Mouse (Mus musculus) layer of hippocampus, adult 2 months (tissue): ENCODE data around the gene Cabcoco1. TPM values are rescaled to one million over a fixed set of nuclear protein-coding genes. Genes with fewer than 3 reads are reported as not detected.
A peak's percentile ranks its signal among the peaks of the same experiment; 100 is the strongest.

Source experiments
- DNase-seq, 2 experiments: peaks; one replicate each; pipeline ENCODE4 v3.0.0; 2022; ENCODE audit warnings: low spot score in 2 of 2
- H3K27ac ChIP-seq: fragments of 200-600 bp; 2 replicates; pipeline ENCODE4 v1.8.1; 2022
- H3K4me3 ChIP-seq: fragments of 200-600 bp; 2 replicates; pipeline ENCODE4 v1.8.1; 2022; ENCODE audit warnings: mild to moderate bottlenecking
- CTCF ChIP-seq: fragments of 200-600 bp; conservative IDR thresholded peaks from 2 replicates; pipeline ENCODE4 v1.8.1; 2022; ENCODE audit warnings: antibody characterized with exemption, mild to moderate bottlenecking, moderate library complexity
- total RNA-seq, 2 experiments: library from RNA; stranded (reverse); gene quantifications; 2 replicates each; pipeline ENCODE4 v1.2.3; 2021

Gene Cabcoco1
- total RNA-seq, 2 experiments from 2014 or later, result 2.0 to 2.8 TPM

DNA sequence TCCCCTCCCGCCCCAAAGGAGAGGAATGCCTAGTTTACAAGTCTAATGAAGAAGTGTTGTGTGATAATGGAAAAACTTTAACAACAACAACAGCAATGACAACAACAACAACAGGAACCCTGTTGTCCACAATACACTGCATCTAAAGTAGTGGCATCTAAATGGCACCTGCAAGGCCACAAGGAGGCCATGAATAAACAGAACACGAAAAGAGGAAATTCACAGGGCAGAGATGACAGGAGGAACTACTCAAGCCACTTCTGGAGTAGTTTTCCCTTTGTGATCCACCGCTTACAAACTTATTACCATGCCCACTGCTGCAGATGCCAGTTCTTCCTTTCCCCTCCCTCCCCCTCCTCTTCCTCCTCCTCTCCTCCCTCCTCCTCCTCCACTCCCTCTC is 99.0 kb downstream of the Cabcoco1 start:
- TF ChIP-seq CTCF, result no peak
- no peak for DNase-seq
- no peak overlapping the region for H3K4me3 ChIP-seq
- H3K27ac ChIP-seq, result no peak overlapping the region

GRCm38 (mm10) chr10:68441931-68442662 is 99.6 kb downstream of the Cabcoco1 start:
- Histone ChIP-seq H3K4me3 (no peak overlapping the region), H3K27ac (no peak overlapping the region)
- DNase-seq, result no peak
- TF ChIP-seq CTCF, result no peak

DNA sequence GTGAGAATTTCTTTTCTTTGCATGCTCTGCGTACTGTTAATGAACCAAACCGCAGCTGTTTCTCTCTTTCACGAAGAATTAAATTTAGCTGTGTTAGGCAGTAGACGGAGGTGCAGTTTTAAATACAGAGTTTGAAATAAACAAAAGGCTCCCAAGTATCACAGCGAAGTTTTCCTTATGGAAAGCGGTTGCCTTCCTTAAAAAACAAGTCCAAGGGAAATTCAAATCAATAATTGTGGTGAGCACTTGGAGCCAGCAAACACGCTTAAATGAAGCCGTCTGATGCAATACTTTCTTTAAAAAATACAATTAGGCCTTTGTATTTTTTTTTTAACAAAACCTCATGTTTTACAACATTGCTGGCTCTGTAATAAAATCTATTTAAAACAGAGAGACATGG is 101.2 kb downstream of the Cabcoco1 start:
- DNase-seq, result no peak
- Histone ChIP-seq H3K4me3 (no peak overlapping the region), H3K27ac (no peak overlapping the region)
- no peak for TF ChIP-seq CTCF

DNA sequence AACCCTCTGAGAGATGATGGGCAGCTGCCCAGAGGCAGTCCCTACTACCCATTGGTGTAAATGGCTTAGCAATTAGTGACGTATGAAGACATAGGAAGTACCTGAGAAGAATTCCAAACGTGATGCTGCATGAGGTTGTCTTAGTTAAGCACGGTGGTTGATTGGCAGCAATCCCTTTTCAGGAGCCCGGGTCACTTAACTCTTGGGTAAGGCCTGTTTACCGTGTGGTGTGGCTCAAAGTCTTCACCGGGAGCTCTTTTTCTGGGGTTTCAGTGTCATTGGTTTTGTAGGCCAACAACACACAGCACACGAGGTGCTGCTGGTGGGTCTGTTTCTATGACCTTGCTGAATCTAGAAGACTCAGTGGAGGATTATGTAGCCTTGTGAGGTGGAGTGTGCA is 105.9 kb downstream of the Cabcoco1 start:
- TF ChIP-seq CTCF, result no peak
- no peak overlapping the region for H3K27ac ChIP-seq
- no peak overlapping the region for H3K4me3 ChIP-seq
- DNase-seq, result no peak

DNA sequence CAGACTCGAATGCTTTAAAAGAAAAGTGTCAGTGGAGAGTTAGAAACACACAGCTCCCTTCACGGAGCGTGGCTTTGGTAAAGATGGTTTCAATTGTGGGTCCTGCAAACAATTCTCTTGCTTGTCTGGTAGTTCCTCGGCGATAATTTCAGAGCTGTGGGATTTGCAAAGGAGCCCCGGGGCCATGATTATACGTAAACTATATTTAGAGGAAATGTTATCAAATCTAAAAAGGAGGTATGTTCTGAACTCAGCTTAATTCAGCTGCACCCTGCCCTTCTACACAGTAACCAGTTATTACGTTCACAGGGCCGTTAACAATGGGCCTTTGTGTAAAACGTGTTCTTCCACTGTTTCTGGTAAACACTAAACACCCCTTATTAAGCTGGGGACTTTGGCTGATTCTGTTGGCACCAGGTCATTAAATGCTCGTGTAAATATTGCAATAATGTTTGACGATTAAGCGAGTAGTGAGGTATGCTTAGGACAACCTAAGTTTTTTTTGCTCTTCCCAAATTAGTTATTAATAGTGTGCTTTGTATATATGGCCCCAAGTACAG is 106.6 kb downstream of the Cabcoco1 start:
- no peak for DNase-seq
- H3K27ac ChIP-seq, result no peak overlapping the region
- H3K4me3 ChIP-seq, result no peak overlapping the region
- no peak for TF ChIP-seq CTCF

GRCm38 (mm10) chr10:68434045-68434639 is 107.6 kb downstream of the Cabcoco1 start:
- no peak overlapping the region for H3K27ac ChIP-seq
- no peak for TF ChIP-seq CTCF

DNA sequence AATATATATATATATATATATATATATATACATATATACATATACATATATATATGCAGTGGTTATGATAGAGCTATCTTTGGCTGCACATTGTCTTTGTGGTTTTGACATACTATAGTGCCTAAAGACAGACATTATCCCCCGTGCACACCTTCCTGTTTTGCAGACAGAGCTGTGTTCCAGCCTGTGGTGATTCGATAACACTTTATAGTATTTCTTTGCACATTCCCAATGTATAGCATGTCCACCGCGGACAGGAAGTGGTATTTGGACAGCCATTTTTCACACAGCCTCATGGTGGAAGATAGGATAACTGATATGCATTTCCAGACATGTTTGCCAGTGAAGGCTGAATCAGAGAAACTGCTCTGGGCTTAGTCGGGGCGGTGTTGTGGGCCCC is 110.3 kb downstream of the Cabcoco1 start:
- no peak for TF ChIP-seq CTCF
- DNase-seq, result no peak
- Histone ChIP-seq H3K4me3 (no peak overlapping the region), H3K27ac (no peak overlapping the region)

More at GRCm38 (mm10) chr10:68434045-68434639, 107.6 kb downstream of the Cabcoco1 start:
- no peak overlapping the region for H3K4me3 ChIP-seq
- DNase-seq, result no peak

GRCm38 (mm10) chr10:68430929-68431328 is 110.8 kb downstream of the Cabcoco1 start:
- no peak overlapping the region for H3K4me3 ChIP-seq
- TF ChIP-seq CTCF, result no peak
- DNase-seq, result no peak
- H3K27ac ChIP-seq, result no peak overlapping the region

DNA sequence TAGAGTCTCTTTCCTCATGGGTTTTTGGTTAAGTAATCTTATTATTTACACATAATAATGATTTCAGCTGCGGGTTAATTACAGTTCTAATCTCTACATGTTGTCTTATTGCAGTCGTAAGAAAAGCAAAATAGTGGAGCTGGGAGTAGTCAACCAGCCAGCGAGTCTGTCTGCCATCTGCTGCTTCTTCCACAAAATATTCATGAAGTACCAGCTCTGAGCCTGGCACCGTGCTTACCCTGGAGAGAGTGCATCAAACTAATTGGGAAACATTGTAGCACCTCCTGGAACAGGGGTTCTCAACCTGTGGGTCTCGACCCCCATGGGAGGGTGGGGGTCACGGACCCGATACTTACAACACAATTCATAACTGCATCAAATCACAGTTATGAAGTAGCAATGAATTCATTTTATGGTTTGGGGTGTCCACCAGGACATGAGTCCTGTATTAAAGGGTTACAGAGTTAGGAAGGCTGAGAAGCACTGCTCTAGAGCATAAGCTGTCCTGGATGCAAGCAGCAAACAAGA is 121.2 kb downstream of the Cabcoco1 start:
- DNase-seq, result peak; percentile 40 to 48
- no peak overlapping the region for H3K4me3 ChIP-seq
- H3K27ac ChIP-seq, result no peak overlapping the region

GRCm38 (mm10) chr10:68419893-68420292 is 121.8 kb downstream of the Cabcoco1 start:
- DNase-seq, result no peak
- no peak for TF ChIP-seq CTCF
- H3K4me3 ChIP-seq, result no peak overlapping the region
- no peak overlapping the region for H3K27ac ChIP-seq

More for the DNA sequence above, 121.2 kb downstream of the Cabcoco1 start:
- peak; percentile 25; the same call in 1 of the 2 replicates for TF ChIP-seq CTCF

- no peak for TF ChIP-seq CTCF
- no peak for DNase-seq
- H3K27ac ChIP-seq, result no peak overlapping the region
- H3K4me3 ChIP-seq, result no peak overlapping the region
Observed at GRCm38 (mm10) chr10:68417074-68417790, 124.5 kb downstream of the Cabcoco1 start.

GRCm38 (mm10) chr10:68405936-68406335 is 135.8 kb downstream of the Cabcoco1 start:
- Histone ChIP-seq H3K27ac (no peak overlapping the region), H3K4me3 (no peak overlapping the region)
- DNase-seq, result no peak
- TF ChIP-seq CTCF, result no peak

- no peak for DNase-seq
- no peak overlapping the region for H3K27ac ChIP-seq
- no peak for TF ChIP-seq CTCF
- no peak overlapping the region for H3K4me3 ChIP-seq
Observed at GRCm38 (mm10) chr10:68396786-68397185, 144.9 kb downstream of the Cabcoco1 start.
